Mouse (Mus musculus) kidney, embryonic 15.5 days (tissue): ENCODE data around the gene Uhrf1. TPM values are rescaled to one million over a fixed set of nuclear protein-coding genes. Genes with fewer than 3 reads are reported as not detected.

ENCODE experiments used
- ATAC-seq: fragments of 200-750 bp; cut with Nextera tagmentation; replicated peaks from 2 replicates; pipeline ENCODE4 v1.8.0; 2017; ENCODE audit warnings: moderate TSS enrichment; ENCODE audit not compliant: low FRiP score
- H3K27ac ChIP-seq: fragments of 300-500 bp; sonication (generic); 2 replicates; pipeline ENCODE4 v1.5.1; 2015; ENCODE audit warnings: mild to moderate bottlenecking, inconsistent platforms
- H3K27me3 ChIP-seq: fragments of 300-500 bp; sonication (generic); 2 replicates; pipeline ENCODE4 v1.6.1; 2015; ENCODE audit warnings: inconsistent platforms
- H3K36me3 ChIP-seq: fragments of 300-500 bp; sonication (generic); 2 replicates; pipeline ENCODE4 v1.6.1; 2015; ENCODE audit warnings: inconsistent platforms
- H3K4me1 ChIP-seq: fragments of 300-500 bp; sonication (generic); 2 replicates; pipeline ENCODE4 v1.6.1; 2015; ENCODE audit warnings: inconsistent platforms
- H3K4me2 ChIP-seq: fragments of 300-500 bp; sonication (generic); 2 replicates; pipeline ENCODE4 v1.6.1; 2015; ENCODE audit warnings: moderate library complexity, mild to moderate bottlenecking, inconsistent platforms
- H3K4me3 ChIP-seq: fragments of 300-500 bp; sonication (generic); replicated peaks from 2 replicates; pipeline ENCODE4 v1.5.1; 2015; ENCODE audit warnings: mild to moderate bottlenecking, inconsistent platforms
- H3K9ac ChIP-seq: fragments of 300-500 bp; sonication (generic); 2 replicates; pipeline ENCODE4 v1.6.1; 2015; ENCODE audit warnings: mild to moderate bottlenecking, inconsistent platforms
- H3K9me3 ChIP-seq: fragments of 300-500 bp; sonication (generic); replicated peaks from 2 replicates; pipeline ENCODE4 v1.6.1; 2016; ENCODE audit warnings: inconsistent platforms
- WGBS: fragments of 180-500 bp; shearing (Covaris S2); methylation state at CpG from one replicate; pipeline ENCODE4 v1.1.7; 2015; ENCODE audit warnings: mixed read lengths; 5-methylcytosine and 5-hydroxymethylcytosine counted together
- polyA plus RNA-seq: library from polyadenylated mRNA; unstranded; fragments of >200 nt; fragmentation: Nextera tagmentation; extraction: Ambion mirVana; gene quantifications from 2 replicates; pipeline ENCODE4 v1.2.1, GENCODE M21; 2015

The Uhrf1 gene
- polyA plus RNA-seq, 1 experiment from 2014 or later, result 175 TPM

GRCm38 (mm10) chr17:56264020-56264419, 39.1 kb upstream of the Uhrf1 start:
- peak; percentile 75 for ATAC-seq
- WGBS, result 24% methylated on average over 8 of the region's 8 CpGs
- H3K36me3 ChIP-seq, result peaks cover 42% of the 10 kb centered on the region
- H3K9ac ChIP-seq, result no peak overlapping the region
- no peak overlapping the region for H3K27ac ChIP-seq
- no peak overlapping the region for H3K4me3 ChIP-seq
- H3K9me3 ChIP-seq, result no peaks in the 10 kb centered on the region
- no peak overlapping the region for H3K4me2 ChIP-seq
- H3K4me1 ChIP-seq, result peaks cover 29% of the 10 kb centered on the region
- no peaks in the 10 kb centered on the region for H3K27me3 ChIP-seq

GRCm38 (mm10) chr17:56265011-56265410, 38.1 kb upstream of the Uhrf1 start:
- Histone ChIP-seq H3K27me3 (no peaks in the 10 kb centered on the region), H3K4me2 (no peak overlapping the region), H3K4me1 (peaks cover 26% of the 10 kb centered on the region), H3K36me3 (peaks cover 32% of the 10 kb centered on the region), H3K9ac (no peak overlapping the region), H3K4me3 (no peak overlapping the region), H3K9me3 (no peaks in the 10 kb centered on the region), H3K27ac (no peak overlapping the region)
- ATAC-seq, result no peak
- 89% methylated on average over 4 of the region's 4 CpGs for WGBS

- Histone ChIP-seq H3K9ac (no peak overlapping the region), H3K27ac (no peak overlapping the region), H3K27me3 (no peaks in the 10 kb centered on the region), H3K4me2 (no peak overlapping the region), H3K4me1 (peaks cover 18% of the 10 kb centered on the region), H3K9me3 (no peaks in the 10 kb centered on the region), H3K36me3 (peaks cover 31% of the 10 kb centered on the region), H3K4me3 (no peak overlapping the region)
- no peak for ATAC-seq
- WGBS, result 68% methylated on average over 3 of the region's 3 CpGs
Observed at GRCm38 (mm10) chr17:56265869-56266268, 37.3 kb upstream of the Uhrf1 start.

- no peak overlapping the region for H3K27ac ChIP-seq
- ATAC-seq, result no peak
- H3K9me3 ChIP-seq, result no peaks in the 10 kb centered on the region
- H3K4me3 ChIP-seq, result no peak overlapping the region
- H3K4me2 ChIP-seq, result no peak overlapping the region
- no peak overlapping the region for H3K9ac ChIP-seq
- H3K27me3 ChIP-seq, result no peaks in the 10 kb centered on the region
- 37% methylated on average over 3 of the region's 3 CpGs for WGBS
- H3K4me1 ChIP-seq, result peaks cover 14% of the 10 kb centered on the region
- peaks cover 31% of the 10 kb centered on the region for H3K36me3 ChIP-seq
Observed at GRCm38 (mm10) chr17:56266271-56266670, 36.9 kb upstream of the Uhrf1 start.

- Histone ChIP-seq H3K4me3 (peak overlapping the region; percentile 42), H3K4me1 (peaks cover 23% of the 10 kb centered on the region), H3K9ac (peak overlapping the region; percentile 35), H3K4me2 (peak overlapping the region; percentile 69), H3K27me3 (no peaks in the 10 kb centered on the region), H3K27ac (peak overlapping the region; percentile 88), H3K36me3 (peaks cover 20% of the 10 kb centered on the region), H3K9me3 (no peaks in the 10 kb centered on the region)
- peak; percentile 78 for ATAC-seq
- 18% methylated on average over 12 of the region's 12 CpGs for WGBS
Observed at GRCm38 (mm10) chr17:56269153-56269630, 33.9 kb upstream of the Uhrf1 start.

GRCm38 (mm10) chr17:56269741-56270140, 33.4 kb upstream of the Uhrf1 start:
- peak overlapping the region; percentile 69 for H3K4me2 ChIP-seq
- WGBS, result 77% methylated on average over 3 of the region's 3 CpGs
- peaks cover 23% of the 10 kb centered on the region for H3K4me1 ChIP-seq
- peak overlapping the region; percentile 42 for H3K4me3 ChIP-seq
- H3K9me3 ChIP-seq, result no peaks in the 10 kb centered on the region
- peaks cover 20% of the 10 kb centered on the region for H3K36me3 ChIP-seq
- H3K9ac ChIP-seq, result peak overlapping the region; percentile 24
- ATAC-seq, result peak; percentile 14
- H3K27ac ChIP-seq, result peak overlapping the region; percentile 88
- H3K27me3 ChIP-seq, result no peaks in the 10 kb centered on the region

- Histone ChIP-seq H3K4me1 (peaks cover 32% of the 10 kb centered on the region), H3K27me3 (no peaks in the 10 kb centered on the region), H3K27ac (no peak overlapping the region), H3K9ac (no peak overlapping the region), H3K9me3 (no peaks in the 10 kb centered on the region), H3K36me3 (peaks cover 20% of the 10 kb centered on the region), H3K4me3 (no peak overlapping the region), H3K4me2 (no peak overlapping the region)
- 87% methylated on average over 12 of the region's 12 CpGs for WGBS
- no peak for ATAC-seq
Observed at GRCm38 (mm10) chr17:56271609-56272253, 31.4 kb upstream of the Uhrf1 start.

- H3K9me3 ChIP-seq, result no peaks in the 10 kb centered on the region
- H3K9ac ChIP-seq, result no peak overlapping the region
- 67% methylated on average over 3 of the region's 3 CpGs for WGBS
- H3K4me2 ChIP-seq, result no peak overlapping the region
- peak overlapping the region; percentile 51; the same call in 1 of the 2 replicates for H3K27ac ChIP-seq
- peaks cover 41% of the 10 kb centered on the region for H3K4me1 ChIP-seq
- ATAC-seq, result no peak
- H3K4me3 ChIP-seq, result no peak overlapping the region
- peaks cover 21% of the 10 kb centered on the region for H3K36me3 ChIP-seq
- H3K27me3 ChIP-seq, result no peaks in the 10 kb centered on the region
Observed at GRCm38 (mm10) chr17:56272644-56273043, 30.5 kb upstream of the Uhrf1 start.

- Histone ChIP-seq H3K27me3 (no peaks in the 10 kb centered on the region), H3K27ac (0 out of 2 replicates have a peak overlapping the region, but pooled peaks have one; percentile 1), H3K4me1 (peaks cover 46% of the 10 kb centered on the region), H3K4me3 (no peak overlapping the region), H3K9me3 (no peaks in the 10 kb centered on the region), H3K9ac (no peak overlapping the region), H3K4me2 (no peak overlapping the region), H3K36me3 (peaks cover 28% of the 10 kb centered on the region)
- ATAC-seq, result no peak
- WGBS, result 65% methylated on average over 7 of the region's 7 CpGs
Observed at GRCm38 (mm10) chr17:56273482-56273881, 29.6 kb upstream of the Uhrf1 start.

GRCm38 (mm10) chr17:56273986-56274385, 29.1 kb upstream of the Uhrf1 start:
- no peak overlapping the region for H3K4me3 ChIP-seq
- H3K36me3 ChIP-seq, result peaks cover 33% of the 10 kb centered on the region
- H3K27me3 ChIP-seq, result no peaks in the 10 kb centered on the region
- no peak for ATAC-seq
- 0 out of 2 replicates have a peak overlapping the region, but pooled peaks have one; percentile 1 for H3K27ac ChIP-seq
- H3K9ac ChIP-seq, result no peak overlapping the region
- WGBS, result 92% methylated on average over 5 of the region's 5 CpGs
- H3K4me1 ChIP-seq, result peaks cover 44% of the 10 kb centered on the region
- no peaks in the 10 kb centered on the region for H3K9me3 ChIP-seq
- no peak overlapping the region for H3K4me2 ChIP-seq

GRCm38 (mm10) chr17:56275842-56276480, 27.2 kb upstream of the Uhrf1 start:
- 26% methylated on average over 5 of the region's 5 CpGs for WGBS
- Histone ChIP-seq H3K4me2 (peak overlapping the region; percentile 80), H3K27me3 (no peaks in the 10 kb centered on the region), H3K36me3 (peaks cover 40% of the 10 kb centered on the region), H3K9ac (peak overlapping the region; percentile 82), H3K4me1 (peaks cover 37% of the 10 kb centered on the region), H3K4me3 (peak overlapping the region; percentile 67), H3K27ac (peak overlapping the region; percentile 94), H3K9me3 (no peaks in the 10 kb centered on the region)
- peak; percentile 29 for ATAC-seq
